ENCODE assay signal across 10 mouse cellular contexts in the genomic region with DNA sequence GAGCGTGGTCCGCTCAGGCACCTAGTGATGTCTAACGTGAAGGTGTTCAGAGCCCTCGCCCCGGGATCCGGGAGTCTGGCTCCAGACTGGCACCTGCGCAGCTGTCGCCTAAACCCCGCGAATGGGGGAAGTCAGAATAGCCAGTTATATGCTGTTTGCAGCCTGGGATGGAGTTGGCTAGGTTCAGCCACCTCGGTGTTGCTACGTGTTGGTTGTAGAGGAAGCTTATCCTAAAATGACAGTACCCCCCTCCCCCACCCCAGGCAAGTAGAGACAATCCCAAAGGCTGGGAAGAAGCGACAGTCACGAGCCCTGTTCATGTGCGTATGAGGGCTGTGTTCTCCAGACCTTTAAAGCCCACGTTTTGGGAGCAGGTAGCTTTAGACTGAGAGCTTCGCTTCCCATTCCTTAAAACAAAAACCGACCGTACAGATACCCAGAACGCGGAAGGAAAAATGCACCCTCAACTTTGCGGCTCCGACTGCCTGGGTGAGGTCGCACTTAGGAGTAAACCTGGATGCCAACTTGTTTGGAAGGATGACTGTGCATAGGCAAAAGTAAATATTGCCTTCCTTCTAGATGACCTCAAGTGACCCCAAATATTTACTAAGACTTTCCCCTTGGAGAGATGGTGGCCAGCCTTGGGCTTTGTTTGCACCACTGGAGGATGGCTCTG. TPM values are rescaled to one million over a fixed set of nuclear protein-coding genes. Genes with fewer than 3 reads are reported as not detected.
DNase-seq lines count a peak whose midpoint lies in the region; ATAC-seq and TF ChIP-seq lines count a peak whose summit lies in the region.
"Had no signal": no experiment of that assay in that cellular context is flagged by ENCODE, and none has a peak within 500 bp of the region (broad histone marks: within the 10 kb centered on the region; RNA-seq: fewer than 3 reads in every experiment).

No protein-coding gene starts in this region.

- peaks cover 26% of the 10 kb centered on the region for H3K4me1 ChIP-seq in kidney, embryonic 16.5 days (ENCODE audit: insufficient read depth, low read length)
- peaks cover 19% of the 10 kb centered on the region for H3K4me1 ChIP-seq in forebrain, embryonic 11.5 days (replicated peaks; ENCODE audit: control insufficient read depth, insufficient read depth, low read length)
- no peaks in the 10 kb centered on the region for H3K4me1 ChIP-seq in lung, postnatal 0 days (ENCODE audit: insufficient read depth, low read depth, low read length)

- no peak for TF ChIP-seq EP300 in lung, postnatal 0 days (IDR thresholded peaks at IDR 0.05)

- H3K4me2 ChIP-seq in kidney, embryonic 16.5 days (replicated peaks; ENCODE audit: low read depth, low read length), result peak overlapping the region; percentile 94
- H3K4me2 ChIP-seq in forebrain, embryonic 11.5 days (ENCODE audit: low read depth, low read length, severe bottlenecking), result peak overlapping the region; percentile 84
- H3K4me2 ChIP-seq in lung, postnatal 0 days (replicated peaks; ENCODE audit: low read depth, low read length), result no peak overlapping the region

- no peaks in the 10 kb centered on the region for H3K9me3 ChIP-seq in kidney, embryonic 16.5 days (ENCODE audit: low read length)
- H3K9me3 ChIP-seq in forebrain, embryonic 11.5 days (ENCODE audit: control insufficient read depth, low read length), result no peaks in the 10 kb centered on the region
- no peaks in the 10 kb centered on the region for H3K9me3 ChIP-seq in lung, postnatal 0 days (ENCODE audit: low read length)

- H3K9ac ChIP-seq in kidney, embryonic 16.5 days (replicated peaks; ENCODE audit: low read length), result no peak overlapping the region; the same call in 1 of the 2 replicates
- no peak overlapping the region for H3K9ac ChIP-seq in forebrain, embryonic 11.5 days (ENCODE audit: low read length)
- H3K9ac ChIP-seq in lung, postnatal 0 days (replicated peaks; ENCODE audit: low read depth), result no peak overlapping the region

- TF ChIP-seq CTCF in lung, postnatal 0 days (IDR thresholded peaks at IDR 0.05), result no peak

- no peak for DNase-seq in kidney, postnatal 25 days
- no peak for DNase-seq in forebrain, embryonic 11.5 days (ENCODE audit: low spot score)
- peak; percentile 53 to 66 for DNase-seq in left cerebral cortex, adult 8-10 months (ENCODE audit: low spot score in 2 of 2)
- peak; percentile 62 for DNase-seq in right cerebral cortex, postnatal 14 days
- DNase-seq in urinary bladder, adult 18-20 months (ENCODE audit: low spot score in 2 of 2), result no peak
- no peak for DNase-seq in lung, postnatal 0 days (ENCODE audit: low spot score)
- DNase-seq in adrenal gland, postnatal 10 days, result no peak

- H3K36me3 ChIP-seq in kidney, embryonic 16.5 days (ENCODE audit: insufficient read depth, low read length), result no peaks in the 10 kb centered on the region
- H3K36me3 ChIP-seq in forebrain, embryonic 11.5 days (ENCODE audit: control insufficient read depth, insufficient read depth, low read length), result no peaks in the 10 kb centered on the region
- no peaks in the 10 kb centered on the region for H3K36me3 ChIP-seq in lung, postnatal 0 days (ENCODE audit: insufficient read depth, low read length)

- whole genome bisulfite sequencing in kidney, embryonic 16.5 days, result 2% methylated on average over 24 of the region's 24 CpGs
- WGBS in forebrain, embryonic 11.5 days, result under 1% methylated on average over 24 of the region's 24 CpGs
- 2% methylated on average over 24 of the region's 24 CpGs for WGBS in lung, postnatal 0 days

- peak overlapping the region; percentile 54 for H3K4me3 ChIP-seq in kidney, embryonic 16.5 days (ENCODE audit: low read length)
- peak overlapping the region; percentile 45 for H3K4me3 ChIP-seq in forebrain, embryonic 11.5 days (ENCODE audit: low read depth, low read length)
- H3K4me3 ChIP-seq in lung, postnatal 0 days (ENCODE audit: low read depth, low read length), result no peak overlapping the region
- H3K4me3 ChIP-seq: erythroblast, embryonic 14.5 days had no signal

- H3K27me3 ChIP-seq in kidney, embryonic 16.5 days (ENCODE audit: insufficient read depth, low read length), result peaks cover 67% of the 10 kb centered on the region
- H3K27me3 ChIP-seq in forebrain, embryonic 11.5 days (ENCODE audit: control insufficient read depth, insufficient read depth, low read length), result peaks cover 47% of the 10 kb centered on the region
- peaks cover 39% of the 10 kb centered on the region for H3K27me3 ChIP-seq in lung, postnatal 0 days (replicated peaks; ENCODE audit: insufficient read depth, low read length)

- no peak for ATAC-seq in kidney, embryonic 16.5 days (ENCODE audit: low FRiP score, low TSS enrichment)
- peak; percentile 8; the same call in 1 of the 2 replicates for ATAC-seq in forebrain, embryonic 11.5 days (replicated peaks; ENCODE audit: low FRiP score)
- no peak for ATAC-seq in lung, postnatal 0 days

- H3K27ac ChIP-seq in kidney, embryonic 16.5 days (ENCODE audit: low read length), result no peak overlapping the region
- H3K27ac ChIP-seq in forebrain, embryonic 11.5 days (ENCODE audit: low read depth, low read length), result no peak overlapping the region
- no peak overlapping the region for H3K27ac ChIP-seq in lung, postnatal 0 days (ENCODE audit: low read length)

RNA-seq across cellular contexts. Expression of a gene that starts 1.8 kb away (rescaled TPM):
- 0.18 and 0.39 TPM in 2 replicates for polyA plus RNA-seq in kidney, embryonic 16.5 days (2015; fragmentation: Nextera tagmentation; extraction: Ambion mirVana)
- 0.67 and 1.0 TPM in 2 replicates for polyA plus RNA-seq in forebrain, embryonic 11.5 days (2014; fragmentation: Nextera tagmentation; extraction: Ambion mirVana)
- 100 to 1,000 TPM; 123 to 141 (median 129) TPM for total RNA-seq in left cerebral cortex, adult 8-10 months (2022)
- not detected in 2 replicates for polyA plus RNA-seq in lung, postnatal 0 days (2015; fragmentation: Nextera tagmentation; extraction: Ambion mirVana)
- 1 to 10 TPM in 1 of 2 experiments, under 1 TPM in 1; 0.70 to 1.2 TPM for total RNA-seq in adrenal gland, postnatal 10 days (2021)
- total RNA-seq: MEL had no signal
- polyA plus RNA-seq: erythroblast, embryonic 14.5 days had no signal

RNA-seq across cellular contexts. Expression of a gene that starts 57.7 kb away (rescaled TPM):
- polyA plus RNA-seq in kidney, embryonic 16.5 days (2015; fragmentation: Nextera tagmentation; extraction: Ambion mirVana), result 39.8 and 41.1 TPM in 2 replicates
- 55.4 and 56.6 TPM in 2 replicates for polyA plus RNA-seq in forebrain, embryonic 11.5 days (2014; fragmentation: Nextera tagmentation; extraction: Ambion mirVana)
- 10 to 100 TPM; 40.9 to 49.1 (median 44.4) TPM for total RNA-seq in left cerebral cortex, adult 8-10 months (2022)
- polyA plus RNA-seq in lung, postnatal 0 days (2015; fragmentation: Nextera tagmentation; extraction: Ambion mirVana), result 20.0 and 25.9 TPM in 2 replicates
- 10 to 100 TPM; 18.1 to 18.5 TPM for total RNA-seq in adrenal gland, postnatal 10 days (2021)

Comparison
In these comparisons a context has a peak if more than half of its experiments do, and no peak if none do; other contexts are left out.
1. DNase-seq: peak in left cerebral cortex, adult 8-10 months (2 of 2) and right cerebral cortex, postnatal 14 days (single experiment); none in kidney, postnatal 25 days (0 of 2), forebrain, embryonic 11.5 days (single experiment), urinary bladder, adult 18-20 months (0 of 2), lung, postnatal 0 days (single experiment) and adrenal gland, postnatal 10 days (single experiment).